Mouse (Mus musculus): ENCODE results near the gene Gm20518.

DNA sequence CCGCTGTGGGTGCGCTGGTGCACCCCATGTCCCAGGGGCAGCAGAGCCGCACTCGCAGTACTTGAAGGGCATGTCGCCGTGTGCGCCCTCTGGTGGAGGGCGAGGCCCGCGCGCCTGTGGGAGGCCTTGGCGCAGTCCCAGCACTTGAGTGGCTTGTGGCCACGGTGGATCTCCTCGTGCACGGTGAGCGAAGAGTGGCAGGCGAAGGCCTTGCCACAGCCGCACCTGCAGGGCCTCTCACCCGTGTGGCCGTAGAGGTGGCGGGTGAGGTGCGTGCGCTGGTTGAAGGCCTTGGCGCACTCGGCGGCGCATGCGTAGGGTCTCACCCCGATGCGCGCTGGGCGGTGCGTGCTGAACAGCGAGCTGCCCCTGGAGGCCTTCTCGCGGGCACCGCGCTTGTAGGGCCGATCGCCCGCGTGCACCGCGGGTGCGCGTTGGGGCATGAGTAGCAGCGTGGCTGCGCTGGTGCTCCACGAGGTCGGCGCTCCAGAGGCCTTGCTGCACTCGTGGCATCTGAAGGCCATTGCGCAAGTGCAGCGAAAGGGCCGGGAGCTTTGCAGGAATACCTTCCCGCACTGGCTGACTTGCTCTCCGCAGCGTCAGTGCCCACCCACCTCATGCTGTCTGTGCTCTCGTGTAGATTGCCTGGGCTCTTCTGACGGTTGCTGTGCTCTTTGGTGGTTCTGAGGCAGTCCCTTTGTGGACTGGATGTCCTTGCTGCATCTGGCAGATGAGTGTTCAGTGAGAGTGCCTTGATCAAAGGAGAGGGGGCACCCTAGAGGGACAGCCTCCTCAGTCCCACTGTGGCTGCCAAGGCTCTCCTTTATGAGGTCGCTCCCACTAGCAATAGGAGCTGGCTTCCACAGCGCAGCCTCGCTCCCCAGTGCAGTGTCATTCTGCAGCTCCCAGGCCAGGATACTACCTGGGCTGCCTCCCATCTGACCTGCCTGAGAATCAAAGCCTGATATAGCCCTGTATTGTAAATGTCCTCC is 75.8 kb downstream of the Gm20518 start:
- TF ChIP-seq GATA1 (IDR thresholded peaks at IDR 0.05; ENCODE audit: borderline replicate concordance, low read length) (no peak), FLI1 (IDR thresholded peaks at IDR 0.05; ENCODE audit: low read length) (no peak)

Data from megakaryocyte, embryonic 14.5 days (primary cell).